Mouse (Mus musculus) testis, adult 2 months (tissue): Measurements from ENCODE around the gene Hsd3b2.
"Not testable (repeated sequence)": the region's sequence is repeated elsewhere in the genome, so short reads cannot be mapped to it uniquely, and the experiment has no call there.

Experiments used
- CTCF ChIP-seq: fragments of 200-500 bp; IDR thresholded peaks from 2 replicates; pipeline ENCODE4 v1.5.1; 2012; ENCODE audit warnings: low read depth, mild to moderate bottlenecking, inconsistent platforms, low read length, moderate library complexity; ENCODE audit not compliant: control insufficient read depth, insufficient read depth, insufficient replicate concordance
- POLR2A ChIP-seq: fragments of 200-500 bp; IDR thresholded peaks from 2 replicates; pipeline ENCODE4 v1.6.1; 2012; ENCODE audit warnings: low read depth, mild to moderate bottlenecking, inconsistent platforms, low read length, moderate library complexity; ENCODE audit not compliant: control insufficient read depth

GRCm38 (mm10) chr3:98741043-98741442 lies 16.7 kb upstream of the Hsd3b2 start:
- not testable (repeated sequence) for TF ChIP-seq CTCF, POLR2A
